Mouse (Mus musculus) embryonic facial prominence, embryonic 11.5 days (tissue): Measurements from ENCODE around the gene Retn. TPM values are rescaled to one million over a fixed set of nuclear protein-coding genes. Genes with fewer than 3 reads are reported as not detected.

ENCODE experiments used
- ATAC-seq: fragments of 200-750 bp; cut with Nextera tagmentation; replicated peaks from 2 replicates; pipeline ENCODE4 v1.8.0; 2017; ENCODE audit warnings: low read depth; ENCODE audit not compliant: insufficient number of reproducible peaks, low FRiP score, low TSS enrichment
- DNase-seq: peaks from one replicate; pipeline ENCODE4 v3.0.0-alpha.2; 2015; ENCODE audit warnings: low spot score
- H3K27ac ChIP-seq: fragments of 300-500 bp; sonication (generic); replicated peaks from 2 replicates; pipeline ENCODE4 v1.5.1; 2014; ENCODE audit warnings: mild to moderate bottlenecking, low read depth, low read length, control low read depth
- H3K27me3 ChIP-seq: fragments of 300-500 bp; sonication (generic); 2 replicates; pipeline ENCODE4 v1.6.1; 2014; ENCODE audit warnings: mild to moderate bottlenecking, low read length, moderate library complexity, mixed read lengths; ENCODE audit not compliant: control insufficient read depth, insufficient read depth
- H3K36me3 ChIP-seq: fragments of 300-500 bp; sonication (generic); replicated peaks from 2 replicates; pipeline ENCODE4 v1.6.1; 2014; ENCODE audit warnings: low read depth, mild to moderate bottlenecking, low read length, moderate library complexity, mixed read lengths; ENCODE audit not compliant: control insufficient read depth, insufficient read depth
- H3K4me1 ChIP-seq: fragments of 300-500 bp; sonication (generic); 2 replicates; pipeline ENCODE4 v1.6.1; 2014; ENCODE audit warnings: low read length, mixed read lengths; ENCODE audit not compliant: control insufficient read depth, insufficient read depth
- H3K4me2 ChIP-seq: fragments of 300-500 bp; sonication (generic); 2 replicates; pipeline ENCODE4 v1.6.1; 2014; ENCODE audit warnings: low read depth, mild to moderate bottlenecking, control low read depth, low read length, moderate library complexity
- H3K4me3 ChIP-seq: fragments of 300-500 bp; sonication (generic); 2 replicates; pipeline ENCODE4 v1.5.1; 2014; ENCODE audit warnings: low read depth, low read length, control low read depth
- H3K9ac ChIP-seq: fragments of 300-500 bp; sonication (generic); replicated peaks from 2 replicates; pipeline ENCODE4 v1.6.1; 2014; ENCODE audit warnings: mild to moderate bottlenecking, control low read depth, low read length
- H3K9me3 ChIP-seq: fragments of 300-500 bp; sonication (generic); replicated peaks from 2 replicates; pipeline ENCODE4 v1.6.1; 2016; ENCODE audit warnings: mild to moderate bottlenecking, low read length, inconsistent platforms, mixed read lengths; ENCODE audit not compliant: control insufficient read depth
- WGBS: fragments of 180-500 bp; shearing (Covaris S2); extraction: QIAGEN DNeasy Blood & Tissue Kit; methylation state at CpG from one replicate; pipeline ENCODE4 v1.1.7; 2014; 5-methylcytosine and 5-hydroxymethylcytosine counted together
- polyA plus RNA-seq: library from polyadenylated mRNA; unstranded; fragments of >200 nt; fragmentation: Nextera tagmentation; extraction: Ambion mirVana; gene quantifications from 2 replicates; pipeline ENCODE4 v1.2.1, GENCODE M21; 2014

The Retn gene
- polyA plus RNA-seq, 1 experiment from 2014 or later, result not detected

DNA sequence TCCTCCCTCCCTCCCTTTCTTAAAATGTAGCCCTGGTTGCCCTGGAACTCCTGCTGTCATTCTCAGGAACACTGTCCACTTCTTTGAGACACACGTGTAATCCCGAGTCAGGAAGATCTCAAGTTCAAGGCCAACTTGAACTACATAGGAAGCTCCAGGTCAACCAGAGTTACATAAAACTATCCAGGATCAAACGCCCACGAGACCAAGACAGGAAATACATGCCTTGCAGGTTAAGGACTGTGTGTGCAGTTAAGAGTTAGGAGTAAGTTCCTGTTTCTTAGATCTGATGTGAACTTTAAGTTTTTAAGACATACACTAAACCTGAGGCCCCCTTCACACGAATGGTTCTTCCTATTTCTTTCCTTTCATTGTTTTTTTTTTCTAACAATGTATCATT, 28.6 kb upstream of the Retn start:
- ATAC-seq (no peak), DNase-seq (no peak)
- no peak overlapping the region for H3K4me3 ChIP-seq
- no peaks in the 10 kb centered on the region for H3K9me3 ChIP-seq
- H3K27ac ChIP-seq, result no peak overlapping the region
- no peak overlapping the region for H3K4me2 ChIP-seq
- no peaks in the 10 kb centered on the region for H3K4me1 ChIP-seq
- WGBS, result 60% methylated on average over 5 of the region's 5 CpGs
- H3K27me3 ChIP-seq, result peaks cover 2% of the 10 kb centered on the region; the same call in 1 of the 2 replicates
- no peak overlapping the region for H3K9ac ChIP-seq
- no peaks in the 10 kb centered on the region for H3K36me3 ChIP-seq

GRCm38 (mm10) chr8:3628014-3628413, 27.6 kb upstream of the Retn start:
- H3K4me2 ChIP-seq, result no peak overlapping the region
- H3K4me1 ChIP-seq, result no peaks in the 10 kb centered on the region
- 25% methylated on average over 5 of the region's 5 CpGs for WGBS
- H3K9me3 ChIP-seq, result no peaks in the 10 kb centered on the region
- peaks cover 2% of the 10 kb centered on the region; the same call in 1 of the 2 replicates for H3K27me3 ChIP-seq
- H3K36me3 ChIP-seq, result no peaks in the 10 kb centered on the region
- DNase-seq, result peak; percentile 49
- ATAC-seq, result no peak
- no peak overlapping the region for H3K9ac ChIP-seq
- H3K4me3 ChIP-seq, result no peak overlapping the region
- no peak overlapping the region for H3K27ac ChIP-seq

DNA sequence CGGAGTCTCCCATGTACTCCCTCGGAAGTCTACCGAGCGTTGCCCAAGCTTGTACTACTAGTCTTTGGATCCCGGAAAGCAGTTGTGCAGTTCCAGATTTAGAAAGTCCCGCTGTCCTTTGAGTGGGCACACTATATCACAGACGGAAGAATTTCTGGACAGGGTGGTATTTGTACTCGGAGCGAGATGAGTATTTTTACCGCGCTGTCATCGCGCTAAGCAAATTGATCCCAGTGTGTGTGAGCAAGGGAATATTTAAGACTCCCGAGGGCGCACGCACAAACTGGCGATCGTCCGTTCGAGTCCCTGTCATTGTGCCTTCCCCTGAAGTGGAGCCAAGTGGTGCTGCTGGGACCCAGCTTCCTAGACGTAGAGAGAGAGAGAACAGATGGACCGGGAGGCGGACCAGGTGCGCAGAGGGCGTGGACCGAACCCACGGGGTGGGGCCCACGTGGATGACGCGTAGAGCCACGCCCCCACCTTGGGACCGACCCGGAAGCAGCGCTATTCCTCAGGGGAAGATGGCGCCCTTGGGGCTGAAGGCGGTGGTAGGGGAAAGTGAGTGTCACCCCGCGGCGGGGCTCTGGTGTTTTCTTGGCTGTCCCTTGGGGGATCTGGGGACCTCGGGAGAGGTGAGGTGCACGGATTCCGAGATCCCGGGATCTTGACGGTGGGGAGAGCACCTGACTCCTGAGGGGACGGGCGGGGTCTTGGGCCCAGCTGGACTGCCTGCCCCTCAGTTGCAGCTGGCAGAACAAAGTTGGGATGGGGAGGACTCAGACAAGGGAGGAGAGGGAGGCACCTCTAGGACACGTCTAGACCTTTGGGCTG, 24.7 kb upstream of the Retn start, which contains the start of gene Stxbp2:
Stxbp2 (plus strand) TSS at position 309 of the 831 bp plus-strand sequence.
- Histone ChIP-seq H3K4me1 (no peaks in the 10 kb centered on the region), H3K27me3 (peaks cover 2% of the 10 kb centered on the region; the same call in 1 of the 2 replicates), H3K4me3 (peak within 1 kb of the TSS; percentile 49), H3K27ac (no peak within 1 kb of the TSS), H3K36me3 (no peaks in the 10 kb centered on the region), H3K9ac (peak within 1 kb of the TSS; percentile 56), H3K9me3 (no peaks in the 10 kb centered on the region), H3K4me2 (peak within 1 kb of the TSS; percentile 69)
- WGBS, result 8% methylated on average over 47 of the region's 47 CpGs
- DNase-seq, result peak; percentile 70
- peak; percentile 68 for ATAC-seq

DNA sequence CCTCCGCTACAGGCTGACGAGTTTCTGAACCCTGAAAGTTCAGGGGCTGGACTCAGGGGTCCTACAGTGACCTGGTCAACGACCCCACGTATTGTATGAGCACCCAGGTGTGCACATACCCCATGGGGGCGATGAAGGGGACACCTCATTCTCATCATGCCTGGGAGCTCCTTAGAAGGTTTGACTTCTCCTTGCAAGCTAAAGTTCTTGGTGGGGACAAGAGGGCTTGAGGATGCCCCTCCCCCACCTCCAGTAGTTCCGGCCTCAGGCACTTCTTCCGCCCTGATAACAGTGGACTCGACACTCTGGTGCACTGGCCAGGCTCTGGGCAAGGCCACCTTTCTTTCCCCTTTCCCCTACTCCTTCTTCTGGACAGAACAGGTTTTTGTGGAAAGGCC, 24.1 kb upstream of the Retn start:
- no peaks in the 10 kb centered on the region for H3K36me3 ChIP-seq
- peak; percentile 4 for DNase-seq
- H3K4me2 ChIP-seq, result peak overlapping the region; percentile 69
- H3K9me3 ChIP-seq, result no peaks in the 10 kb centered on the region
- peaks cover 2% of the 10 kb centered on the region; the same call in 1 of the 2 replicates for H3K27me3 ChIP-seq
- no peaks in the 10 kb centered on the region for H3K4me1 ChIP-seq
- H3K4me3 ChIP-seq, result peak overlapping the region; percentile 49
- no peak for ATAC-seq
- H3K9ac ChIP-seq, result peak overlapping the region; percentile 56
- WGBS, result 18% methylated on average over 8 of the region's 8 CpGs
- no peak overlapping the region for H3K27ac ChIP-seq

DNA sequence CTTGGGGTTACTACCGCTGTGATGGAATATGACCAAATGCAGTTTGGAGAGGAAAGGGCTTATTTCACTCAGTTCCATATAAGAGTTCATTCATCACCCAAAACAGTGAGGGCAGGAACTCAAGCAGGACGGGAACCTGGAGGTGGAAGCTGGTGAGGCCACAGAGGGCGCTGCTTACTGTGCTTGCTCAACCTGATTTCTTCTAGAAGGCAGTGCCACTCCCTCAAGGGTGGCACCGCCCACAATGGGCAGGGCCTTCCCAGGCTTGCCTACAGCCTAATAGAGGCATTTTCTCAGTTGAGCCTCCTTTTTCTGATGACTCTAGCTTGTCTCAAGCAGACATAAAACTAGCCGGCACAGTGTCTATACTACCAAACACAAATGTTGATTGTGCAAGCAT, 9.8 kb upstream of the Retn start:
- Histone ChIP-seq H3K4me1 (no peaks in the 10 kb centered on the region), H3K36me3 (no peaks in the 10 kb centered on the region), H3K9me3 (no peaks in the 10 kb centered on the region), H3K27ac (no peak overlapping the region), H3K9ac (no peak overlapping the region), H3K4me2 (no peak overlapping the region), H3K4me3 (no peak overlapping the region), H3K27me3 (no peaks in the 10 kb centered on the region)
- ATAC-seq (no peak), DNase-seq (peak; percentile 24)
- 20% methylated on average over 5 of the region's 5 CpGs for WGBS

- Histone ChIP-seq H3K36me3 (no peaks in the 10 kb centered on the region), H3K27ac (no peak overlapping the region), H3K4me3 (no peak overlapping the region), H3K4me1 (no peaks in the 10 kb centered on the region), H3K9ac (no peak overlapping the region), H3K27me3 (no peaks in the 10 kb centered on the region), H3K4me2 (no peak overlapping the region), H3K9me3 (no peaks in the 10 kb centered on the region)
- WGBS, result 77% methylated on average over 6 of the region's 6 CpGs
- DNase-seq, result no peak
- ATAC-seq, result no peak
Observed at GRCm38 (mm10) chr8:3646824-3647531, 8.6 kb upstream of the Retn start.

DNA sequence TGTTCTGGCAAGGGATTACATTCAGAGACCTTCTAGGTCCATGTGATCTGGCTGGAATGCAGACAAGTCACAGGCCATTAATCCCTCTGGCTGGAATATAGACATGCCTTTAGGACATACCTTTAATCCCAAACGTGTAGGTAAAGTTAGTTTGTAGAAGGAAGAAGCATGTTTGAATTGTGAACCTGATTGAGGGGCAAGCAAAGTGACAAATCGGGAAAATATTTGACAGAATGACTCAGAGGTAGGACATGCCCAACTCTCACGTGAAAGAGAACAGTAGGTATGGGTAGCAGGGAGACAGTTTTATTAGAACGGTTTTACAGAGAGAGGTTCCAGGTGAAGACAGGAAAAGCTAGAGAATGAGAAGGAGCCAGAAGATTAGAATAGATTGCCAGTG, 8.0 kb upstream of the Retn start:
- Histone ChIP-seq H3K9ac (no peak overlapping the region), H3K9me3 (no peaks in the 10 kb centered on the region), H3K4me1 (no peaks in the 10 kb centered on the region), H3K36me3 (no peaks in the 10 kb centered on the region), H3K4me2 (no peak overlapping the region), H3K4me3 (no peak overlapping the region), H3K27me3 (no peaks in the 10 kb centered on the region), H3K27ac (no peak overlapping the region)
- ATAC-seq (no peak), DNase-seq (no peak)
- WGBS, result 78% methylated on average over 4 of the region's 4 CpGs

DNA sequence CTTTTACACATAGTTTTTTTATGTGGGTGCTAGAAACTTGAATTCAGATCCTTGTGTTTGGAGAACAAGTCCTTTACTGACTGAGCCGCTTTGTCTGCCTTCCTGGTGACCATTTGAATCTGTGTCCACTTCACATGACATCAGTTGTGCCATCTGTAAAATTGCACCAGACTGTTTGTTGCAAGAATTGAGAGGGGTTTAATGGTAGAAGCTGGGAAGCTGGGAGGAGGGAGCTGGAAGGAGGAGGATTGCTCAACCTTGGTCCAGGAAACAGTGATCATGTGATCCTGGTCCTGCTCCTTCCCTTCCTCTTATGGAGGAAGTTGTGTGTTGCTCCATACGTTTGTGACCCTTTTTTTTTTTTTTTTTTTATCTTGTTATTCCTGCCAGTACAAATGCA, 7.3 kb upstream of the Retn start:
- Histone ChIP-seq H3K9me3 (no peaks in the 10 kb centered on the region), H3K4me3 (no peak overlapping the region), H3K4me1 (no peaks in the 10 kb centered on the region), H3K4me2 (no peak overlapping the region), H3K27me3 (no peaks in the 10 kb centered on the region), H3K27ac (no peak overlapping the region), H3K36me3 (no peaks in the 10 kb centered on the region), H3K9ac (no peak overlapping the region)
- DNase-seq (no peak), ATAC-seq (no peak)
- whole genome bisulfite sequencing, result 57% methylated on average over 2 of the region's 2 CpGs
